Mouse (Mus musculus) G1E (cell line): ENCODE data around the gene Inava. TPM values are rescaled to one million over a fixed set of nuclear protein-coding genes. Genes with fewer than 3 reads are reported as not detected.
A peak's percentile ranks its signal among the peaks of the same experiment; 100 is the strongest.

Experiments used
- ATAC-seq: 2 replicates; pipeline ENCODE4 v1.8.0; 2016; ENCODE audit warnings: mild to moderate bottlenecking; ENCODE audit not compliant: insufficient number of reproducible peaks, poor library complexity, low FRiP score, severe bottlenecking; ENCODE audit errors: extremely low read depth
- DNase-seq: peaks from one replicate; pipeline ENCODE4 v3.0.0; 2012; ENCODE audit warnings: low spot score
- H3K27me3 ChIP-seq: 2 replicates; pipeline ENCODE4 v1.6.1; 2012; ENCODE audit warnings: mild to moderate bottlenecking, low read length, inconsistent platforms; ENCODE audit not compliant: insufficient read depth
- H3K36me3 ChIP-seq: replicated peaks from 2 replicates; pipeline ENCODE3; 2012; ENCODE audit warnings: mild to moderate bottlenecking, inconsistent platforms
- H3K4me1 ChIP-seq: 2 replicates; pipeline ENCODE4 v1.6.1; 2012; ENCODE audit warnings: low read depth, low read length, inconsistent platforms, mixed read lengths; ENCODE audit not compliant: insufficient read depth
- H3K4me3 ChIP-seq: 2 replicates; pipeline ENCODE4 v1.5.1; 2012; ENCODE audit warnings: low read depth, mild to moderate bottlenecking, inconsistent platforms, low read length, moderate library complexity, mixed read lengths
- H3K9me3 ChIP-seq: replicated peaks from 2 replicates; pipeline ENCODE4 v1.6.1; 2012; ENCODE audit warnings: inconsistent platforms
- CTCF ChIP-seq: IDR thresholded peaks from 2 replicates; pipeline ENCODE4 v1.5.1; 2012; ENCODE audit warnings: low read depth, low read length, inconsistent platforms, mixed read lengths
- GATA1 ChIP-seq: IDR thresholded peaks from 2 replicates; pipeline ENCODE4 v1.6.1; 2012; ENCODE audit warnings: borderline replicate concordance, low read length, inconsistent platforms, mixed read lengths
- GATA2 ChIP-seq: IDR thresholded peaks from 2 replicates; pipeline ENCODE4 v1.6.1; 2012; ENCODE audit warnings: low read depth, low read length, inconsistent platforms, borderline replicate concordance
- POLR2AphosphoS5 ChIP-seq: IDR thresholded peaks from 2 replicates; pipeline ENCODE4 v1.6.1; 2012; ENCODE audit warnings: low read depth, low read length, inconsistent platforms; ENCODE audit not compliant: insufficient replicate concordance
- TAL1 ChIP-seq: conservative IDR thresholded peaks from 2 replicates; pipeline ENCODE4 v1.6.1; 2012; ENCODE audit warnings: low read depth, low read length, inconsistent platforms, mixed read lengths
- polyA plus RNA-seq: library from polyadenylated mRNA; stranded (reverse); fragments of >175 nt; gene quantifications from 2 replicates; pipeline ENCODE4 v1.2.3, GENCODE M21; 2012
- total RNA-seq, 2 experiments: library from RNA; stranded (forward) in 1 of 2; stranded (reverse) in 1 of 2; fragments of 200-1000 nt in 1 of 2; fragments of >200 nt in 1 of 2; fragmentation: Nextera tagmentation in 1 of 2; gene quantifications; 2 replicates each; pipeline ENCODE4 v1.2.3; 2014 to 2017

Gene Inava
- total and polyA plus RNA-seq, 3 experiments, result 0.11 to 0.13 TPM; not detected in 1

GRCm38 (mm10) chr1:136249662-136250061, 15.6 kb upstream of the Inava start:
- H3K4me1 ChIP-seq, result peaks cover 26% of the 10 kb centered on the region
- H3K36me3 ChIP-seq, result no peaks in the 10 kb centered on the region
- no peaks in the 10 kb centered on the region for H3K9me3 ChIP-seq
- ATAC-seq, result no peak; the same call in 1 of the 2 replicates
- TF ChIP-seq POLR2AphosphoS5, result no peak
- TF ChIP-seq GATA1, result no peak
- no peak for TF ChIP-seq CTCF
- no peak for TF ChIP-seq TAL1
- DNase-seq, result peak; percentile 57
- H3K27me3 ChIP-seq, result peaks cover 23% of the 10 kb centered on the region
- H3K4me3 ChIP-seq, result no peak overlapping the region

DNA sequence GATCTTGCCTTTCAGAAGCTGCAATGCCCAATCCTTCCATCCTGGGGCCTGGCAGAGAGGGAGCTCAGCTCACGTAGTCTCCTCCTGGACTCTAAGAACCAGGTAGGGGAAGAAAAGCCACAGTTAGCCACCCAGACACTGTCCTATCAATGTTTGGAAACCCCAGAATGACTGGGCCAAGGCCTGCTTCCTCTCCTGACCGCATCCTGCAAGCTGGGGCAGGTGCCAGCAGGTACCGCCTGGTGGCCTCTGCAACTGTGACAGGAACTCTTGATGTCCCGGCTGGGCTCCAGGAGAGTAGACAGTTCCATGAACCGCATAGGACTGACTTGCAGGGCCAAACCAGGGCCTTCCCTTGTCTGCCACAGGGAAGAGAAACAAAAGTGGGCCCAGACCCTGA, 13.3 kb upstream of the Inava start:
- Histone ChIP-seq H3K4me3 (no peak overlapping the region), H3K9me3 (no peaks in the 10 kb centered on the region), H3K36me3 (no peaks in the 10 kb centered on the region), H3K4me1 (peaks cover 13% of the 10 kb centered on the region), H3K27me3 (peaks cover 24% of the 10 kb centered on the region)
- no peak for TF ChIP-seq CTCF
- no peak for TF ChIP-seq TAL1
- TF ChIP-seq GATA2, result no peak
- TF ChIP-seq GATA1, result no peak
- TF ChIP-seq POLR2AphosphoS5, result no peak
- DNase-seq (no peak), ATAC-seq (no peak)

DNA sequence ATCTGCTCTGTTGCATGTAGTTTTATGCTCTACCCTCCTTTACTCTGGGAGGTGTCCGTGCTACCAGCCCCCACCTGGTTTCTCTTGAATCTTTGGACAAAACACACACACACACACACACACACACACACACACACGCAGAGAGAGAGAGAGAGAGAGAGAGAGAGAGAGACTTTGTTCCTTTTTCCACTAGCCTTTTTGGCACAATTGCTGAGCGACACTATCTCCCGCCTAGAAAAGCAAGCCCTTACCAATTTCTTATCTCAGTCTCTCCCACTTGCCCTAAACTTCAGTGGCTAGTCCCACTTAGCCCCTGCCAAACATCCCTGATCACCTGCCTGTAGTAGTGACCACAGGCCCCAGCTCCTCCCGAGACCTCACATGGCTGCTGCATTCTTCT, 10.4 kb upstream of the Inava start:
- TF ChIP-seq GATA2, result no peak
- no peak for TF ChIP-seq POLR2AphosphoS5
- TF ChIP-seq TAL1, result no peak
- no peak for TF ChIP-seq CTCF
- no peak for TF ChIP-seq GATA1
- ATAC-seq (no peak), DNase-seq (no peak)
- no peak overlapping the region for H3K4me3 ChIP-seq
- peaks cover 2% of the 10 kb centered on the region; the same call in 1 of the 2 replicates for H3K4me1 ChIP-seq
- no peaks in the 10 kb centered on the region for H3K9me3 ChIP-seq
- no peaks in the 10 kb centered on the region for H3K36me3 ChIP-seq
- peaks cover 39% of the 10 kb centered on the region for H3K27me3 ChIP-seq

- Histone ChIP-seq H3K36me3 (no peaks in the 10 kb centered on the region), H3K4me3 (no peak overlapping the region), H3K4me1 (peaks cover 3% of the 10 kb centered on the region), H3K9me3 (no peaks in the 10 kb centered on the region), H3K27me3 (peaks cover 30% of the 10 kb centered on the region)
- ATAC-seq, result no peak
- DNase-seq, result no peak
- TF ChIP-seq CTCF, result no peak
- TF ChIP-seq TAL1, result no peak
- TF ChIP-seq GATA1, result no peak
- TF ChIP-seq GATA2, result no peak
- TF ChIP-seq POLR2AphosphoS5, result no peak
Measured at GRCm38 (mm10) chr1:136241801-136242200, 7.7 kb upstream of the Inava start.

- ATAC-seq (no peak), DNase-seq (no peak)
- Histone ChIP-seq H3K27me3 (peaks cover 44% of the 10 kb centered on the region), H3K4me1 (peaks cover 11% of the 10 kb centered on the region), H3K4me3 (no peak overlapping the region), H3K9me3 (no peaks in the 10 kb centered on the region), H3K36me3 (no peaks in the 10 kb centered on the region)
- TF ChIP-seq GATA2, result no peak
- TF ChIP-seq TAL1, result no peak
- TF ChIP-seq GATA1, result no peak
- TF ChIP-seq CTCF, result no peak
- no peak for TF ChIP-seq POLR2AphosphoS5
Measured at GRCm38 (mm10) chr1:136238495-136238894, 4.4 kb upstream of the Inava start.

DNA sequence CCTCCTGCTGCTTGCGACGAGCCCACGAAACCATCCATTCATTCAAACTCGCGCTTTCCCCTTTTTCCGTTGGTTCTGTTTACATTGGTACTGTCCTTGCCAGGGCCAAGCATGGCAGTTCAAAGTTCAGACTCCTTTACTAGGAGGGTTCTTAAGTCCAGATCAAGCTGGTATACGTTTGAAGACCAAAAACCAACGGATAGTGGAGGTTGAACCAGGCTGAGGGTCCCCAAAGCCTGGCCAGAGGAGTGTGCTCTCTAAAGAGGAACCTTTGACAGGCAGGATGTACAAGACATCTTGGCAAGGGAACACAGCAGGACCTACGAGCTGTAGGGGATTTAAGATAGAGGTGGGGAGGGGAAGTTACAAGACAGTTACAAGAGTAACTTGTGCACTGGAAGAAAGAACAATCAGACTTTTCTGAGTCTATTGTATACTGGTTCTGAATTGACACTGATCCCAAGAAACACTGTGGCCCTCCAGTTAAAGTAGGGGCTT, 580 bp upstream of the Inava start:
- Histone ChIP-seq H3K9me3 (no peaks in the 10 kb centered on the region), H3K36me3 (no peaks in the 10 kb centered on the region), H3K4me3 (peak overlapping the region; percentile 64; the same call in 1 of the 2 replicates), H3K27me3 (peaks cover 67% of the 10 kb centered on the region), H3K4me1 (peaks cover 35% of the 10 kb centered on the region)
- no peak for ATAC-seq
- no peak for TF ChIP-seq CTCF
- no peak for TF ChIP-seq GATA1
- no peak for TF ChIP-seq GATA2
- TF ChIP-seq POLR2AphosphoS5, result no peak
- TF ChIP-seq TAL1, result no peak
- DNase-seq, result no peak
